Mouse (Mus musculus) CH12.LX (cell line): ENCODE measurements at regions not wholly inside any gene's neighbourhood (a gene's known extent, or its start where the extent isn't known, plus 50 kb on each side); places are given as distances from the start of the nearest gene placed in this dataset.

Source experiments
- DNase-seq: peaks from one replicate; pipeline ENCODE4 v3.0.0-alpha.2; 2013; ENCODE audit errors: extremely low read depth
- H3K27ac ChIP-seq: 2 replicates; pipeline ENCODE4 v1.5.1; 2012; ENCODE audit warnings: low read depth, mild to moderate bottlenecking, control low read depth, moderate library complexity; ENCODE audit not compliant: insufficient read depth
- H3K27me3 ChIP-seq: replicated peaks from 2 replicates; pipeline ENCODE3; 2012; ENCODE audit warnings: inconsistent platforms
- H3K36me3 ChIP-seq, 2 experiments: replicated peaks in 1 of 2; 2 replicates each; pipeline versions ENCODE3 to v1.6.1; 2012; ENCODE audit warnings: inconsistent platforms in 1 of 2, low read length in 1 of 2, mild to moderate bottlenecking in 1 of 2, mixed read lengths in 1 of 2, moderate library complexity in 1 of 2; ENCODE audit not compliant: control insufficient read depth in 1 of 2, insufficient read depth in 1 of 2
- H3K4me1 ChIP-seq, 2 experiments: 2 replicates each; pipeline ENCODE4 v1.6.1; 2012; ENCODE audit warnings: inconsistent platforms in 1 of 2, moderate library complexity in 1 of 2; ENCODE audit not compliant: insufficient read depth in 2 of 2, control insufficient read depth in 1 of 2
- H3K4me2 ChIP-seq: 2 replicates; pipeline ENCODE4 v1.6.1; 2012; ENCODE audit warnings: low read depth, mild to moderate bottlenecking, control low read depth; ENCODE audit not compliant: poor library complexity, insufficient read depth, severe bottlenecking
- H3K4me3 ChIP-seq, 3 experiments: fragments of 150-350 bp in 1 of 3; sonication (generic) in 1 of 3; replicated peaks in 1 of 3; 2 replicates each; pipeline versions ENCODE3 to v1.5.1; 2011 to 2012; ENCODE audit warnings: low read depth in 2 of 3, low read length in 2 of 3, mild to moderate bottlenecking in 2 of 3, moderate library complexity in 2 of 3, control low read depth in 1 of 3, improper control_type of control experiment in 1 of 3, inconsistent platforms in 1 of 3, mixed read lengths in 1 of 3; ENCODE audit not compliant: poor library complexity in 1 of 3
- H3K79me2 ChIP-seq: replicated peaks from 2 replicates; pipeline ENCODE4 v1.6.1; 2012; ENCODE audit warnings: mild to moderate bottlenecking, moderate library complexity; ENCODE audit not compliant: control insufficient read depth, poor library complexity, insufficient read depth, severe bottlenecking; ENCODE audit errors: extremely low read depth
- H3K9ac ChIP-seq: 2 replicates; pipeline ENCODE4 v1.6.1; 2012; ENCODE audit warnings: low read depth, mild to moderate bottlenecking, control low read depth, moderate library complexity; ENCODE audit not compliant: insufficient read depth
- H3K9me3 ChIP-seq: replicated peaks from 2 replicates; pipeline ENCODE3; 2012; ENCODE audit warnings: low read length, inconsistent platforms, mixed read lengths
- CHD1 ChIP-seq: IDR thresholded peaks from 2 replicates; pipeline ENCODE4 v1.6.1; 2012; ENCODE audit warnings: low read depth, low read length, improper control_type of control experiment, inconsistent platforms
- CTCF ChIP-seq, 2 experiments: IDR thresholded peaks in 1 of 2; conservative IDR thresholded peaks in 1 of 2; 2 replicates each; pipeline ENCODE4 v1.5.1; 2011 to 2012; ENCODE audit warnings: low read depth in 2 of 2, low read length in 2 of 2, improper control_type of control experiment in 1 of 2, inconsistent platforms in 1 of 2, mild to moderate bottlenecking in 1 of 2, moderate library complexity in 1 of 2
- ELF1 ChIP-seq: IDR thresholded peaks from 2 replicates; pipeline ENCODE4 v1.6.1; 2014; ENCODE audit warnings: low read depth, mild to moderate bottlenecking, inconsistent platforms, low read length, improper control_type of control experiment
- EP300 ChIP-seq: IDR thresholded peaks from 2 replicates; pipeline ENCODE4 v1.6.1; 2011; ENCODE audit warnings: low read length, improper control_type of control experiment
- HCFC1 ChIP-seq: IDR thresholded peaks from 2 replicates; pipeline ENCODE4 v1.6.1; 2012; ENCODE audit warnings: low read depth, mild to moderate bottlenecking, inconsistent platforms, low read length, improper control_type of control experiment
- JUN ChIP-seq: IDR thresholded peaks from 2 replicates; pipeline ENCODE4 v1.6.1; 2011; ENCODE audit warnings: low read depth, mild to moderate bottlenecking, low read length, improper control_type of control experiment, moderate library complexity; ENCODE audit not compliant: insufficient read depth
- KAT2A ChIP-seq: IDR thresholded peaks from 2 replicates; pipeline ENCODE4 v1.6.1; 2012; ENCODE audit warnings: low read length, improper control_type of control experiment, inconsistent platforms; ENCODE audit not compliant: insufficient replicate concordance
- MAX ChIP-seq: IDR thresholded peaks from 2 replicates; pipeline ENCODE4 v1.6.1; 2011; ENCODE audit warnings: low read length, improper control_type of control experiment
- MAZ ChIP-seq: IDR thresholded peaks from 2 replicates; pipeline ENCODE4 v1.6.1; 2012; ENCODE audit warnings: low read depth, mild to moderate bottlenecking, inconsistent platforms, low read length, improper control_type of control experiment, moderate library complexity
- MEF2A ChIP-seq: IDR thresholded peaks from 2 replicates; pipeline ENCODE4 v1.6.1; 2014; ENCODE audit warnings: low read depth, mild to moderate bottlenecking, inconsistent platforms, low read length, improper control_type of control experiment, borderline replicate concordance
- MYC ChIP-seq: IDR thresholded peaks from 2 replicates; pipeline ENCODE4 v1.6.1; 2011; ENCODE audit warnings: low read depth, mild to moderate bottlenecking, improper control_type of control experiment, low read length
- PAX5 ChIP-seq: IDR thresholded peaks from 2 replicates; pipeline ENCODE4 v1.6.1; 2012; ENCODE audit warnings: low read length, inconsistent platforms, mixed read lengths
- RAD21 ChIP-seq: IDR thresholded peaks from 2 replicates; pipeline ENCODE4 v1.6.1; 2011; ENCODE audit warnings: low read depth, mild to moderate bottlenecking, low read length, improper control_type of control experiment, moderate library complexity
- RCOR1 ChIP-seq: conservative IDR thresholded peaks from 2 replicates; pipeline ENCODE4 v1.6.1; 2012; ENCODE audit warnings: low read depth, mild to moderate bottlenecking, inconsistent platforms, low read length, improper control_type of control experiment
- USF1 ChIP-seq: IDR thresholded peaks from 2 replicates; pipeline ENCODE4 v1.6.1; 2014; ENCODE audit warnings: low read depth, mild to moderate bottlenecking, inconsistent platforms, low read length, improper control_type of control experiment
- ZC3H11A ChIP-seq: IDR thresholded peaks from 2 replicates; pipeline ENCODE4 v1.6.1; 2012; ENCODE audit warnings: low read depth, mild to moderate bottlenecking, inconsistent platforms, low read length, improper control_type of control experiment
- ZMIZ1 ChIP-seq: IDR thresholded peaks from 2 replicates; pipeline ENCODE4 v1.6.1; 2012; ENCODE audit warnings: low read depth, mild to moderate bottlenecking, inconsistent platforms, low read length, improper control_type of control experiment
- dilution Hi-C: fragments of 300-500 bp; cut with MboI; formaldehyde crosslinking; loops from 2 replicates; pipeline ENCODE4 v1.14.3; 2020; ENCODE audit warnings: low sequenced_read_pairs; ENCODE audit not compliant: extremely low pct_unique_long_range_greater_than_20kb, extremely low pct_ligation_motif_present
- in situ Hi-C: fragments of 300-500 bp; cut with MboI; formaldehyde crosslinking; loops from 3 replicates; pipeline ENCODE4 v1.14.3; 2019; ENCODE audit warnings: low sequenced_read_pairs, low pct_ligation_motif_present, low pct_unique_long_range_greater_than_20kb, mixed read lengths

GRCm38 (mm10) chr12:51028601-51029174 lies 319.2 kb upstream of the G2e3 start:
- DNase-seq = no peak
- H3K36me3 ChIP-seq = no peaks in the 10 kb centered on the region
- in situ Hi-C loops = no loop called here
- H3K9ac ChIP-seq = no peak overlapping the region
- H3K4me2 ChIP-seq = no peak overlapping the region
- TF ChIP-seq MYC (no peak), CHD1 (no peak)
- H3K4me1 ChIP-seq = no peaks in the 10 kb centered on the region
- dilution Hi-C loops = no loop called here
- no peaks in the 10 kb centered on the region for H3K27me3 ChIP-seq
- peaks cover 41% of the 10 kb centered on the region for H3K9me3 ChIP-seq
- no peak overlapping the region for H3K27ac ChIP-seq
- H3K4me3 ChIP-seq = no peak overlapping the region
- no peaks in the 10 kb centered on the region for H3K79me2 ChIP-seq

GRCm38 (mm10) chr12:51026046-51026445 lies 321.8 kb upstream of the G2e3 start:
- no peaks in the 10 kb centered on the region for H3K36me3 ChIP-seq
- no peaks in the 10 kb centered on the region for H3K4me1 ChIP-seq
- TF ChIP-seq ZC3H11A (no peak), MAZ (no peak), CTCF (conservative IDR thresholded peaks at IDR 0.05 in 1 of 2, IDR thresholded peaks at IDR 0.05 in 1 of 2; ENCODE audit: low read depth in 2 of 2, low read length in 2 of 2) (no peak), RAD21 (no peak), CHD1 (no peak), JUN (no peak), USF1 (no peak), HCFC1 (no peak), MEF2A (no peak), MAX (no peak), ELF1 (no peak), EP300 (no peak), ZMIZ1 (no peak), RCOR1 (no peak), KAT2A (no peak), PAX5 (no peak)
- H3K4me2 ChIP-seq = no peak overlapping the region
- dilution Hi-C loops = no loop called here
- no peaks in the 10 kb centered on the region for H3K79me2 ChIP-seq
- in situ Hi-C loops = no loop called here
- no peak overlapping the region for H3K9ac ChIP-seq
- H3K9me3 ChIP-seq = peaks cover 44% of the 10 kb centered on the region
- no peak overlapping the region for H3K27ac ChIP-seq
- H3K27me3 ChIP-seq = no peaks in the 10 kb centered on the region
- no peak overlapping the region for H3K4me3 ChIP-seq
- no peak for DNase-seq
